Mouse (Mus musculus) bone marrow macrophage, adult 2 months (primary cell): ENCODE measurements around the gene Stat5a. TPM values are rescaled to one million over a fixed set of nuclear protein-coding genes. Genes with fewer than 3 reads are reported as not detected.
A peak's percentile ranks its signal among the peaks of the same experiment; 100 is the strongest.

Experiments used
- H3K27ac ChIP-seq: 2 replicates; pipeline ENCODE4 v1.5.1; 2012; ENCODE audit warnings: low read depth, low read length; ENCODE audit not compliant: insufficient read depth
- H3K4me1 ChIP-seq: 2 replicates; pipeline ENCODE4 v1.6.1; 2012; ENCODE audit warnings: low read length; ENCODE audit not compliant: control insufficient read depth, insufficient read depth
- H3K4me3 ChIP-seq: 2 replicates; pipeline ENCODE4 v1.5.1; 2012; ENCODE audit warnings: mild to moderate bottlenecking, low read length, moderate library complexity; ENCODE audit not compliant: insufficient read depth
- CTCF ChIP-seq: IDR thresholded peaks from 2 replicates; pipeline ENCODE4 v1.5.1; 2012; ENCODE audit warnings: low read depth, mild to moderate bottlenecking, low read length, moderate library complexity
- POLR2A ChIP-seq: IDR thresholded peaks from 2 replicates; pipeline ENCODE4 v1.6.1; 2012; ENCODE audit warnings: mild to moderate bottlenecking, low read depth, low read length, borderline replicate concordance
- polyA plus RNA-seq: library from polyadenylated mRNA; stranded (reverse); fragments of >200 nt; gene quantifications from 2 replicates; pipeline ENCODE4 v1.2.4, GENCODE M21; 2012; ENCODE audit not compliant: missing spikeins, insufficient read depth, insufficient read length

Gene Stat5a
- 16.3 and 20.7 TPM in 2 replicates for polyA plus RNA-seq

DNA sequence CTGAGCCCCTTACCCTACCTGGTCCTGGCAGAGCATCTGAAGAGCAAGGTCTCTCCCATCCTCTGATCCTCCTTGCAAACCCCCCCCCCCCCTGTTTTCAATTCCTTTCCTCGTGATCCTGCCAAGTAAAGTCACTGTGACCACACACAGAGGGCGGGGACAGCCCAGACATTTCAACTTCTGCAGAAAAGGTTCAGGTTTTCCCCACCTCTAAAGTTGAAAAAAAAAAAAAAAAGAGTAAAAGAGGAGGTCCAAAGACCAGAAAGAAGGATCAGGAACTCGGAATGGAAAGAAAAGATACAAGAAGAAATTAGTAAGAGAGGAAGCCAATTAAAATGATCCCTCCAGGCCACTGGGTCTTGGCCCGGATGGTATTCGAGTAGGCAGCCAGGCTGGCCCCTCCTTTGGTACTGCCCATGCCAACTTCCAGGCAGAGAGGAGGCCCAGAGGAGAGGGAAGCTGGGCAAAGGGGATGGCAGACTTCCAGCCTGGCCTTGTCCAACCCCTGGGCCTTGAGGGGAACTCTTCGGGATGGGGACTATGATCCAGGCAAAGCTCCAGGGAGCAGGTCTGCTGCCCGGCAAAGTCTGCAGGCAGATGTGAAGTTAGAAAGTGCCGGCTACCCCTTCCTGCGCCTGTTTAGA, at the start of gene Stat5a:
Gene Stat5a, plus strand, starts transcription at position 417 of the 644 bp plus-strand sequence.
- Histone ChIP-seq H3K4me3 (peak within 1 kb of the TSS; percentile 67), H3K4me1 (peaks cover 15% of the 10 kb centered on the region), H3K27ac (peak within 1 kb of the TSS; percentile 32; the same call in 1 of the 2 replicates)
- no peak for TF ChIP-seq CTCF
- TF ChIP-seq POLR2A: no peak

DNA sequence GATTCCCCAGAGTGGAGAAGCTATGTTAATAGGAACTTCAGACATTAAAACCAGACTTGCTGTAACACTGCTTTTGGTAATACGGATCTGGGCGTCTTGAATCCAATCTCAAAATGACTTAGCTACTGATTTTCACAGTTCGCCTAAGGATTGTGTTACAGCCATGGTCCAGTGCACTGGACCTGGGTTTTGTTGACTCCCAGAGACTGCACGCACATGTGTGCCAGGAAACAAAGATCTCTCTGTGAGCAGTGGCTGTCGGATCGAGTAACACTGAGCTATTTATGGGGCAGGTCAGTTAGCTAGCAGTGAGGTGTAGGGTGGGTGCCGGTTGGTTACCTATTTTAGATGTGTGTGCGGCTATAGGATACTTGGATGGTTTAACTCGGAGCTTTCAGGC, 48.6 kb upstream of the Stat5a start:
- peaks cover 18% of the 10 kb centered on the region for H3K4me1 ChIP-seq
- no peak overlapping the region for H3K4me3 ChIP-seq
- no peak overlapping the region for H3K27ac ChIP-seq
- TF ChIP-seq CTCF (no peak), POLR2A (no peak)

DNA sequence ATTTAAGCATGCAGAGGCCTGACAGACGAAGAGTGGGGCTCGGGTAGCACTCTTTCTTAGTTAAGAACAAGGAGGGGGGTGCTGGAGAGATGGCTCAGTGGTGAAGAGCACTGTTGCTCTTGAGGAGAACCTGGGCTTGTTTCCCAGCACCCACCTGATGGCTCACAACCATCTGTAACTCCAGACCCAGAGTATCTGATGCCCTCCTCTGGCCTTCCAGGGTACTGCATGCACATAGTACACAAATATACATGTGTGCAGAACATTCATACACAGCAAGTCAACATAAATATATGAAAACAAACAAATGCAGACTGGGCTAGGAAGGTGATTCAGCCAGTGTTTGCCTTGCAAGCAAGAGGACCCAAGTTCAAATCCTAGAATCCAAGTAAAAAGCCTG, 48.0 kb upstream of the Stat5a start:
- no peak overlapping the region for H3K27ac ChIP-seq
- no peak overlapping the region for H3K4me3 ChIP-seq
- H3K4me1 ChIP-seq: peaks cover 18% of the 10 kb centered on the region
- no peak for TF ChIP-seq POLR2A
- no peak for TF ChIP-seq CTCF

DNA sequence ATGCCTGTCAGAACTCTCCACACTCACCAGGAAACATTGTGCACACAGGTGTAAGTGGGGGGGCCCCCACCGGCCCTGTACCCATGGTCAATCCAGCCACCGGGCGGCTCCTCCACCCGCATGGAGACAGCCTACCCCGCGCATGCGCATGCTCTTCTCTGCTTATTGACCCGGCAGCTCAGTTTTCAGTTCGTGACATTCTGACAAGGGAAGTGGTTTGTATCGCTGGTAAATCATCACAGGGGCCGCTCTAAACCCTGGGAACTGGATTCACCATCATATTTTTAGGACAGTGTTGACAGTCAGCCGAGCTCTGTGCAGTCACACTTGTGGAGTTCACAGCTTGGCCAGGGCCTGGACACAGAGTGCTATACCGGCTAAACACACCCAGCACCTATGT, 44.7 kb upstream of the Stat5a start:
- Histone ChIP-seq H3K4me3 (peak overlapping the region; percentile 55), H3K4me1 (peaks cover 22% of the 10 kb centered on the region), H3K27ac (peak overlapping the region; percentile 28; the same call in 1 of the 2 replicates)
- TF ChIP-seq CTCF (no peak), POLR2A (no peak)

DNA sequence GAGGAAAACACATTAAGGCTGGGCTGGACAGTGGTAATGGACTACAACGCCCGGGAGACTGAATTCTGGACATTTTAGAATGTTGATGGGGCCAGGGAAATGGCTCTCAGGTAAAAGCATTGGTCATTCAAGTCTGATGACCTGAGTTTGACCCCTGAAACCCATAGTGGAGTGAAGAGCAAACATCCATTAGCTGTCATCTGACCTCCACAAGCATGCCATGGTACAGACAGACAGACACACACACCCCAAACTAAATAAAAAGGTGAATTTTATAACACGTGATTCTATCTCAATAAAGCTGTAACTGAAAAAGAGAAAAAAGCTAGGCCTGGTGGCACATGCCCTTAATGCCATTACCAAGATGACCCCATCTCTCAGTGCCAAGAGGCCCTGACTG, 42.8 kb upstream of the Stat5a start:
- Histone ChIP-seq H3K27ac (peak overlapping the region; percentile 0; the same call in 1 of the 2 replicates), H3K4me1 (peaks cover 32% of the 10 kb centered on the region), H3K4me3 (no peak overlapping the region)
- TF ChIP-seq CTCF (no peak), POLR2A (no peak)

DNA sequence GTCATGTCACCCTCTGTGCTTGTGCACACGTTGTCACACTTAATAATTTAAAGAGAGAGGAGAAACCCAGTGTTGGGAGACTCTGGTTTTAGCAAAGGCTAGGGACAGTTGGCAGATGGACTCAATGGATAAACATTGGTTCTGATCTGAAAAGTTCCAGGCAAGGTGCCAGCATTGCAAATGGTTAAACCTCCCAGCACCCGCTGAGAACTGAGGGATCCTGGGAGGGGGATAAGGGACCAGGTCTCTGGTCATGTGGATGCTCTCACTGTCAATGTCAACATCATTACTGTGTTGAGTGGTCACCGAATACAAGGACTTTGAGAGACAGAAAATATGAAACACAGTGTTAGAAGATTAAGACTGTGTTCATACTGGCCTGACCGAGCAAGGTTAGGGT, 42.4 kb upstream of the Stat5a start:
- Histone ChIP-seq H3K4me3 (no peak overlapping the region), H3K27ac (no peak overlapping the region), H3K4me1 (peaks cover 37% of the 10 kb centered on the region)
- TF ChIP-seq CTCF: no peak
- TF ChIP-seq POLR2A: no peak

DNA sequence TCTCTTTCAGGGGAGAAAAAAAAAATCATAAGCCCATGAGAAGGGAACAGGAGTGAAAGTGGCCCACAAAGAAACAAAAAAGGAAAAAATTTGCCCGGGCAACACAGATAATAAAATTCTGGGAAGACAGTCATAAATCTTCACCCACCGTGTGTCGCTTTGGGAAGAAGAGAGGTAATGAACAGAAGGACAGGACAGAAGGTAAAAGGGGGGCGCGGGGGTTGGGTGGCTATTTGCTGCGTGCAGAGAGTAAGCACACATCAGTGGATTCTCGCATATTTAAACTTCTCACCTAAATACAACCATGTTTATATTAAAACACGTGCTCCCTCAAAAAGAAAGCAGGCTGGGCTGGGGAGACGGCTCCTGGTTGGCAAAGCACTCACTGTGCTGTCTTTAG, 41.8 kb upstream of the Stat5a start:
- no peak overlapping the region for H3K4me3 ChIP-seq
- H3K27ac ChIP-seq: no peak overlapping the region
- TF ChIP-seq CTCF: no peak
- TF ChIP-seq POLR2A: no peak
- H3K4me1 ChIP-seq: peaks cover 38% of the 10 kb centered on the region

DNA sequence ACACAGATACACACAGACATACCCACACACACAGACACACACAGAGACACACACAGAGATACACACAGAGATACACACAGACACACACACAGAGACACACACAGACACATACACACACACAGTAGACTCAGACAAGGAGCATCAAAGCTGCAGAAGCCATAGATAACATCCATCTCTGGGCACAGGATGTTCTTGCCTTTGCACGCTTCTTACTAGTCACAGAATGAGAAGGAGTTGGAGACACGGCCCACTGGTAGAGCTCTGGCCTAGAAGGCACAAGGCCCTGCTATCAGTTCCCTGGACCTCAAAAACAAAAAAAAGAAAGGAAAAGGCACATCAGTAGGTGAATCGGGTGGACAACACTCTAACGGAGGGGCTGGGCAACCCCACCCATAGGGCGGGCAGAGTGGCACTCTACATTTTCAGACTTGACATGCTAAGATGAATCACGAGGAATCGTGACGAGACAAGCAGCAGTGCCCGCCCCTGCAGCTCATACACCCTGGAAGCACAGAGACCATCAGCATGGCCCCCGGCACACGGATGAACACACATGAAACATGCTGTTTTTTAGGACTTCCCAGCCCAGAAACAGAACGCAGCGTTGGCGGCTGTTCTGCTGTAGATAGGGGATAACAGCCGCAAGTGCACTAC, 40.7 kb upstream of the Stat5a start:
- TF ChIP-seq POLR2A (no peak), CTCF (no peak)
- H3K27ac ChIP-seq: no peak overlapping the region
- peaks cover 47% of the 10 kb centered on the region for H3K4me1 ChIP-seq
- H3K4me3 ChIP-seq: no peak overlapping the region

DNA sequence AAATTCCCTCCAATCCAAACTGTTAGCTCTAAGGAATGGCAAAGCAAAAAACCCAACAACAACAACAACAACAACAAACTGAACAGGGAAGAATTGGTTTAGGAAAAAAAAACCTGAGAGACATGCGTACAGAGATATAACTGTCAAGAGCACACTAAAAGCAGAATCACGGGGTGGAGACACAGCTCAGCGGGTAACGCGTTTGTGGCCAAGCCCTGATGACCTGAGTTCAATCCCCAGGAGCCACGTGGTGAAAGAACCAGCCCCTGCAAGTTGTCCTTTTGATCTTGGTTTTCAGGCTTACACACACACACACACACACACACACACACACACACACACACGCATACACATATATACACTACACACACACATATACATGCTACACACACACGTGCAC, 40.1 kb upstream of the Stat5a start:
- Histone ChIP-seq H3K4me1 (peaks cover 52% of the 10 kb centered on the region), H3K4me3 (no peak overlapping the region)

DNA sequence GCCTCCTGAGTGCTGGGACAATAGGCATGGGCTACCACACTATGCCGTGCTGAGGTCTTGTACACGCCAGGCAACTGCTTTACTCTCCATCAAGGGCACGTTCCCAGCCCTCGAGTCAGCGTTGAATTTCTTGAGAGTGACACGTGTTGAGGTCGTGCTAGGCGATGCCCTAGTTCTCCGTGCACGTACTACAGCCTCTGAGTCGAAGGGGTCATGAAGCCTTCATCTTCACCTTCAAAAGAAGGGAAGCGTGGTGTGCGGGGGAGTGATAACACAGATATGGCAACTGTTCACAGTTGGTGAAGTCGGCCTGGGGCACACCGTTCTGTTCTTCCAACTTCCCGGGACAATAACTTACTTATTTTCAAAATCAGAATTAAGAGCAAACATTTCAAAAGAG, 39.5 kb upstream of the Stat5a start:
- Histone ChIP-seq H3K4me1 (peaks cover 57% of the 10 kb centered on the region), H3K4me3 (no peak overlapping the region), H3K27ac (no peak overlapping the region)
- TF ChIP-seq POLR2A (no peak), CTCF (no peak)

More for the DNA sequence above, 40.1 kb upstream of the Stat5a start:
- H3K27ac ChIP-seq: no peak overlapping the region
- no peak for TF ChIP-seq POLR2A
- no peak for TF ChIP-seq CTCF
